Mouse (Mus musculus): ENCODE results near the gene Lxn.

Gene Lxn

GRCm38 (mm10) chr3:67463450-67464372, at the start of gene Lxn:
Gene Lxn, minus strand, starts transcription at chr3:67463926.
- peak; percentile 72 for DNase-seq

- DNase-seq: peak; percentile 74
These were observed 49.1 kb upstream of the Lxn start for GRCm38 (mm10) chr3:67512807-67513206.

GRCm38 (mm10) chr3:67508216-67508892, 44.6 kb upstream of the Lxn start:
- no peak for DNase-seq

GRCm38 (mm10) chr3:67505286-67505685, 41.6 kb upstream of the Lxn start:
- DNase-seq: no peak

GRCm38 (mm10) chr3:67503878-67504277, 40.2 kb upstream of the Lxn start:
- DNase-seq: no peak

- no peak for DNase-seq
These were observed 35.7 kb upstream of the Lxn start for GRCm38 (mm10) chr3:67499406-67499791.

- no peak for DNase-seq
These were observed 35.2 kb upstream of the Lxn start for GRCm38 (mm10) chr3:67498773-67499405.

GRCm38 (mm10) chr3:67497998-67498397, 34.3 kb upstream of the Lxn start:
- no peak for DNase-seq

GRCm38 (mm10) chr3:67496310-67496709, 32.6 kb upstream of the Lxn start:
- no peak for DNase-seq

GRCm38 (mm10) chr3:67493132-67493531, 29.4 kb upstream of the Lxn start:
- DNase-seq: no peak

- no peak for DNase-seq
These were observed 28.6 kb upstream of the Lxn start for GRCm38 (mm10) chr3:67492086-67492869.

- DNase-seq: no peak
These were observed 26.4 kb upstream of the Lxn start for GRCm38 (mm10) chr3:67490156-67490555.

- DNase-seq: no peak
These were observed 21.5 kb upstream of the Lxn start for GRCm38 (mm10) chr3:67485233-67485632.

- no peak for DNase-seq
These were observed 18.7 kb upstream of the Lxn start for GRCm38 (mm10) chr3:67482400-67482799.

- DNase-seq: no peak
These were observed 16.1 kb upstream of the Lxn start for GRCm38 (mm10) chr3:67479806-67480205.

- no peak for DNase-seq
These were observed 9.7 kb upstream of the Lxn start for GRCm38 (mm10) chr3:67473438-67473837.

- no peak for DNase-seq
These were observed 7.8 kb upstream of the Lxn start for GRCm38 (mm10) chr3:67471408-67472127.

- DNase-seq: no peak
These were observed 3.6 kb upstream of the Lxn start for GRCm38 (mm10) chr3:67467281-67467680.

- no peak for DNase-seq
These were observed 2.9 kb upstream of the Lxn start for GRCm38 (mm10) chr3:67466576-67466975.

GRCm38 (mm10) chr3:67463001-67463400, 725 bp downstream of the Lxn start:
- no peak for DNase-seq

GRCm38 (mm10) chr3:67462578-67462977, 1.1 kb downstream of the Lxn start:
- no peak for DNase-seq

- no peak for DNase-seq
These were observed 1.7 kb downstream of the Lxn start for GRCm38 (mm10) chr3:67462015-67462414.
